Mouse (Mus musculus): ENCODE measurements around the gene Catip.
"Not testable (repeated sequence)": the region's sequence is repeated elsewhere in the genome, so short reads cannot be mapped to it uniquely, and the experiment has no call there.

The Catip gene

GRCm38 (mm10) chr1:74361812-74362211 lies at the start of gene Catip:
Gene Catip (plus strand): TSS chr1:74362108.
- DNase-seq (ENCODE audit: low read depth, low spot score) = peak; percentile 90

- peak; percentile 79 for DNase-seq (ENCODE audit: low read depth, low spot score)
Measured at GRCm38 (mm10) chr1:74313049-74313692, 48.7 kb upstream of the Catip start.

- no peak for DNase-seq (ENCODE audit: low read depth, low spot score)
Measured at GRCm38 (mm10) chr1:74314796-74315195, 47.1 kb upstream of the Catip start.

GRCm38 (mm10) chr1:74316114-74316827 lies 45.6 kb upstream of the Catip start:
- no peak for DNase-seq (ENCODE audit: low read depth, low spot score)

GRCm38 (mm10) chr1:74318711-74319110 lies 43.2 kb upstream of the Catip start:
- no peak for DNase-seq (ENCODE audit: low read depth, low spot score)

- DNase-seq (ENCODE audit: low read depth, low spot score) = no peak
Measured at GRCm38 (mm10) chr1:74321396-74321795, 40.5 kb upstream of the Catip start.

GRCm38 (mm10) chr1:74326916-74327315 lies 35.0 kb upstream of the Catip start:
- not testable (repeated sequence) for DNase-seq (ENCODE audit: low read depth, low spot score)

- DNase-seq (ENCODE audit: low read depth, low spot score) = no peak
Measured at GRCm38 (mm10) chr1:74329899-74330431, 31.9 kb upstream of the Catip start.

GRCm38 (mm10) chr1:74331046-74331681 lies 30.7 kb upstream of the Catip start:
- DNase-seq (ENCODE audit: low read depth, low spot score) = no peak

- DNase-seq (ENCODE audit: low read depth, low spot score) = peak; percentile 92
Measured at GRCm38 (mm10) chr1:74332241-74332763, 29.6 kb upstream of the Catip start.

- no peak for DNase-seq (ENCODE audit: low read depth, low spot score)
Measured at GRCm38 (mm10) chr1:74332930-74333329, 29.0 kb upstream of the Catip start.

- DNase-seq (ENCODE audit: low read depth, low spot score) = no peak
Measured at GRCm38 (mm10) chr1:74334607-74335006, 27.3 kb upstream of the Catip start.

- no peak for DNase-seq (ENCODE audit: low read depth, low spot score)
Measured at GRCm38 (mm10) chr1:74335033-74335432, 26.9 kb upstream of the Catip start.

- no peak for DNase-seq (ENCODE audit: low read depth, low spot score)
Measured at GRCm38 (mm10) chr1:74335436-74336170, 26.3 kb upstream of the Catip start.

- DNase-seq (ENCODE audit: low read depth, low spot score) = no peak
Measured at GRCm38 (mm10) chr1:74337241-74337771, 24.6 kb upstream of the Catip start.

- DNase-seq (ENCODE audit: low read depth, low spot score) = no peak
Measured at GRCm38 (mm10) chr1:74338013-74338412, 23.9 kb upstream of the Catip start.

GRCm38 (mm10) chr1:74338626-74339025 lies 23.3 kb upstream of the Catip start:
- no peak for DNase-seq (ENCODE audit: low read depth, low spot score)

GRCm38 (mm10) chr1:74339917-74340316 lies 22.0 kb upstream of the Catip start:
- DNase-seq (ENCODE audit: low read depth, low spot score) = no peak

- no peak for DNase-seq (ENCODE audit: low read depth, low spot score)
Measured at GRCm38 (mm10) chr1:74340361-74340764, 21.5 kb upstream of the Catip start.

GRCm38 (mm10) chr1:74340992-74341391 lies 20.9 kb upstream of the Catip start:
- DNase-seq (ENCODE audit: low read depth, low spot score) = not testable (repeated sequence)

GRCm38 (mm10) chr1:74341898-74342297 lies 20.0 kb upstream of the Catip start:
- DNase-seq (ENCODE audit: low read depth, low spot score) = no peak
